Mouse (Mus musculus): ENCODE data around the gene Adamts2. TPM values are rescaled to one million over a fixed set of nuclear protein-coding genes. Genes with fewer than 3 reads are reported as not detected.

The Adamts2 gene
- polyA plus RNA-seq, 1 experiment from 2014 or later = 6.5 TPM

Other genes starting within 250 kb of the Adamts2 start
- gene Cby3, start 247.6 kb upstream of the Adamts2 start, polyA plus RNA-seq (2015; fragmentation: Nextera tagmentation; extraction: Ambion mirVana) = 0.20 and 0.21 TPM in 2 replicates
- 243 and 262 TPM in 2 replicates for gene Hnrnph1, start 225.1 kb upstream of the Adamts2 start, polyA plus RNA-seq (2015; fragmentation: Nextera tagmentation; extraction: Ambion mirVana)
- 19.5 and 20.2 TPM in 2 replicates for gene Rufy1, start 171.0 kb upstream of the Adamts2 start, polyA plus RNA-seq (2015; fragmentation: Nextera tagmentation; extraction: Ambion mirVana)
- 11.1 and 11.6 TPM in 2 replicates for gene Zfp354c, start 225.6 kb downstream of the Adamts2 start, polyA plus RNA-seq (2015; fragmentation: Nextera tagmentation; extraction: Ambion mirVana)
- 0.43 and 0.45 TPM in 2 replicates for gene Zfp879, start 239.5 kb downstream of the Adamts2 start, polyA plus RNA-seq (2015; fragmentation: Nextera tagmentation; extraction: Ambion mirVana)
- not detected in 2 replicates for gene Grm6, start 248.6 kb downstream of the Adamts2 start, polyA plus RNA-seq (2015; fragmentation: Nextera tagmentation; extraction: Ambion mirVana)

Data from intestine, embryonic 16.5 days (tissue).